Mouse (Mus musculus) frontal cortex, postnatal 10 days (tissue): ENCODE measurements around the gene Gm21188.
A peak's percentile ranks its signal among the peaks of the same experiment; 100 is the strongest.
"Not testable (repeated sequence)": the region's sequence is repeated elsewhere in the genome, so short reads cannot be mapped to it uniquely, and the experiment has no call there.

Experiments
- DNase-seq, 2 experiments: peaks; one replicate each; pipeline ENCODE4 v3.0.0; 2022; ENCODE audit warnings: low spot score in 2 of 2, mixed read lengths in 1 of 2

Gene Gm21188

DNA sequence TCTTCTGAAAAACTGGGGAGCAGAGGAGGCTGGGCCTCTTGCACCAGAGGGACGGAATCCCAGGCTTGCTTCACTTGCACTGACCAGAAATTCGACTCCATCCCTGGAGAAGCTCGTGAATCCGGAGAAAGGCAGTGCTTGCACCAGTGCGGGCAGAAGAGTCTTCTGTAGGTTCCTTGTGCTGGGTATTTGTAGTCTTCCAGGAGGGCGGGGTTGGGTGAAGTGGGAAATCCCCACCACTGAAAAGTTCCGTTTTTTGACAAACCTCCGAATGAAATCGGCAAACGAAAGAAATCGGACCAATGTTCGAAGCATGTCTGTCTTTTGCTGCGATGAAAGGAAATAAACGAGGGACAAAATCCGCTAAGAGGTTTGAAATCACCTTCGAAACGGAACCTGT, 25.1 kb downstream of the Gm21188 start, which contains the start of gene Gm36079:
TSS of gene Gm36079 (minus strand) at position 101 of the 400 bp plus-strand sequence.
- DNase-seq = not testable (repeated sequence)

GRCm38 (mm10) chr13:120026373-120026772, 25.6 kb downstream of the Gm21188 start:
- DNase-seq = peak in 1 of 2 experiments; percentile 11

GRCm38 (mm10) chr13:120025576-120025975, 26.4 kb downstream of the Gm21188 start:
- DNase-seq = peak; percentile 13 to 22

- DNase-seq = not testable (repeated sequence)
Observed at GRCm38 (mm10) chr13:120025004-120025403, 27.0 kb downstream of the Gm21188 start.

GRCm38 (mm10) chr13:120024581-120024980, 27.4 kb downstream of the Gm21188 start:
- not testable (repeated sequence) for DNase-seq

DNA sequence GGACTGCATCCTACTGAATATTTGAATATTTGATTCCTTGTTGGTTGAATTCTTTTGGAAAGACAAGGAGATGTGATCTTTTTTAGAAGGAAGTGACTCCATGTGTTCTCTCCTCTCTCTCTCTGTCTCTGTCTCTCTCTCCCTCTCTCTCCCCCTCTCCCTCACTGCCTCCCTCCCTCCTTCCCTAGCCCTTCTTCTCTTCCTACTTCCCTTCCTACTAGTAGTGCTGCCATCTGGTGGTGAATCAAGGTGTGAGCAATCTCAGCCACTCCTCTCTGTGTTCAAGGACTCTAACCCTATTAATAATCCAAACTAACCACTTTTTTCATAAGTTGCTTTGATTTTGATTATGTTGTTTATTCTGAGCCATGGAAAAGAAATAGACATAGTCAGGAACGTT, 30.5 kb downstream of the Gm21188 start:
- DNase-seq = not testable (repeated sequence)

- not testable (repeated sequence) for DNase-seq
Observed at GRCm38 (mm10) chr13:120015348-120016007, 36.5 kb downstream of the Gm21188 start.

DNA sequence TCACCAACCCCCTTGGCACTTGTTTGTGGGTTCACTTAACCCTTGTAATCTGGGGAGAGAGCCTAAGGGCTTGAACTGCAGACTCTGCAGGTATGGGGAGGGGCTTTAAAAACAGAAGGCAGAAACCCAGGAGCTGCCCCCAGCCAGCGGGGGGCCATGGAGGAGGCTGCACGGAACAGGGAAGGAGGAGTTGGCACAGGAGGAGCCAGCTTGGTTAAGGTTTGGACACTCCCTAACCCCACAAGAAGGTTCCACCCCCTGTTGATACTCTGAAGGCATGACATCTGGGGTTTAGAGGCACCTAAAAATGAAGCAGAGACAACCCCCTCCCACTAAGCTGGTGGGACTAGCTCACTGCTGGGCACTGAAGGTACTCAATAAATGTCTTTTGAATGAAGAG, 38.0 kb downstream of the Gm21188 start:
- DNase-seq = not testable (repeated sequence)

DNA sequence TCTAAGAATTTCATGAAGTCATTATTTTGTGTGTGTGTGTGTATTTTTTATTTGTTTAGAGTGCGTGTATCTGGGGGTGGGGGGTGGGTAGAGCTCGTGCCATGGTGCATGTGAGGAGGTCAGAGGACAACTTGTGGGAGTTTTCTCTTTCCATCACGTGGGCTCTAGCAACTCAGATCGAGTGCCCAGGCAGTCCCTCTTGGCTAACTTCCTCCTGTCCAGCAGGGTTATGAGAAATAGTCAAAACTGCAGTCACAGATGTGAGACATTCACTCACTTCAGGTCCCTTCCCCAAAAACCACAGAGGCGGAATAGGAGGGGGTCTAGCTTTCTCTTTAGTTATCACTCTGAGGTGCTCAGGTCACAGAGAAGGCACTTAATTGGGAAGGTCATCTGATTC, 38.5 kb downstream of the Gm21188 start:
- DNase-seq = not testable (repeated sequence)

DNA sequence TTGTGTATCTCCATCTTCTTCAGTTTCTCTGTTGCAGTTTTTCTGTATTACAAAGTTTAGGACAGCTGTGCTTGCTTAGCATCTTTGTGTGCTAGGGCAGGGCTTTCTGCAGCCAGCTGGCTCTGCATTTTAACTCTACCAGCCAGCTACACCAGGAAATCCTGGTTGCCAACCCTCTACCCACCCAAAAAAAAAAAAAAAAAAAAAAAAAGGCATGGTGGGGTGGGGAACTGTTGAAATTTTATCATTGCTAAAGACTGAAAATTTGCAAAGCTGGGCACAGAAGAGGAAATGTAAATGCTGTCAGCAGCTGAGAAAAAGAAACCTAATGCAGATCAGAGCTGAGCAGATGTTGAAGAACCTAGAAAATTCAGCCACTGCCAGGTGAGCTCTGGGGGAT, 41.9 kb downstream of the Gm21188 start:
- not testable (repeated sequence) for DNase-seq

DNA sequence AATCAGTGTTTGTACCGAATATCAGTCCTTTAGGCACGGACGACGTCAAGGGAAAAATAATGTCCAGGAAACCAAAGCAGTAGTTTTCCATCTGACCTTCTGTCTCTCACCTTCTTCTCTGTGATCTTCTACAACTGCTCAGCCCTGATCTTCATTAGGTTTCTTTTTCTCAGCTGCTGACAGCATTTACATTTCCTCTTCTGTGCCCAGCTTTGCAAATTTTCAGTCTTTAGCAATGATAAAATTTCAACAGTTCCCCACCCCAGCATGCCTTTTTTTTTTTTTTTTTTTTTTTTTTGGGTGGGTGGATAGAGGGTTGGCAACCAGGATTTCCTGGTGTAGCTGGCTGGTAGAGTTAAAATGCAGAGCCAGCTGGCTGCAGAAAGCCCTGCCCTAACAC, 52.8 kb downstream of the Gm21188 start:
- not testable (repeated sequence) for DNase-seq

- not testable (repeated sequence) for DNase-seq
Observed at GRCm38 (mm10) chr13:119998442-119999086, 53.4 kb downstream of the Gm21188 start.

DNA sequence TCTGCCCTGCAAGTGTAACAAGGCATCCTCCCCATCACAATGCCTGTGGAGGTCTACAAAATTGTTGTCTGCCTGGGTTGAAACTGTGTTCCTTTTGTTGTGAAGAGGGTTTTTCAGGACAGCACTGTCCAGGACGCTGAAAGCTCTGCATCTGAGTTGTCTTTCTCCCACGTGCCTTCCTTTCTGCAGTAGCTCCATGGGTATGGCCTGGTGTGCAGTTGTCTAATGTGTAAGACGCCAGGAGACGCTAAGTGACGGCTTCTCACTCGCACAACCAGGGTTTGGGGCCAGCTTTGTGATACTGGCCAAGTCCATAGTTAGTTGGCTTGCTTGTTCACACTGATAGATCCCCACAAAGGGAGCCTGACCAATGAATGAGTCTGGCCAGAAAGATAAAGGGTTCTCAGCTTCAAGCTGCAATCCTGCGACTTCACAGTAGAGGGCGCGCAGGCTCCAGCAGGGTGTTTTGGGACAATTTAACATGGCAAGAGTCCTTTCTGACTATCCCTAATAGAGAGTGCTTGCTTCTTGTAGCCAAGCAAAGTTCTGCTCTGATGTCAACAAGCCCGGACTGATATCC, 60.0 kb downstream of the Gm21188 start:
- not testable (repeated sequence) for DNase-seq

DNA sequence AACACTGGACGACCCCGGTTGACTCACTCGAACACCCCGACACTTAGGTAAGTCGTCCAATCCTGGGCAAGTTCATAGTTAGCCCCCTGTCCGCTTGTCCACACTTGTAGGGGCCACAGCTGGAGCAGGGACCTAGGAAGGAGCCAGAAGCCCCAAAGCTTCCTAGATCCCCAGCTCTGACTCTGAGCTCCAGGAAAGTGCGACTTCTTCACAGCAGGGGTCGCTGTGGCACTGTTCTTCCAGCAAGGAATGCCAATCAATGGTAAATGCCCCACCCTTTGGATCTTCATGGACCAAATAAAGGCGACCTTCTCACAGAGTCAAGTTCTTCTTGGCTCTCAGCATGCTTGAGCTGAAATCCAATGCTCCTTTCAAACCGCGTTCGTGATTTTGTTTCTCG, 60.7 kb downstream of the Gm21188 start:
- not testable (repeated sequence) for DNase-seq
